Mouse (Mus musculus) intestine, embryonic 14.5 days (tissue): ENCODE measurements at regions not wholly inside any gene's neighbourhood (a gene's known extent, or its start where the extent isn't known, plus 50 kb on each side); places are given as distances from the start of the nearest gene placed in this dataset.

Source experiments
- ATAC-seq: fragments of 200-750 bp; cut with Nextera tagmentation; replicated peaks from 2 replicates; pipeline ENCODE4 v1.8.0; 2017; ENCODE audit warnings: low read depth, moderate number of reproducible peaks, moderate TSS enrichment, moderate library complexity; ENCODE audit not compliant: low FRiP score, low TSS enrichment
- DNase-seq: peaks from one replicate; pipeline ENCODE4 v3.0.0-alpha.2; 2018; ENCODE audit warnings: low spot score
- H3K27ac ChIP-seq: fragments of 300-500 bp; sonication (generic); 2 replicates; pipeline ENCODE4 v1.5.1; 2014; ENCODE audit warnings: low read depth, mild to moderate bottlenecking, control low read depth
- H3K27me3 ChIP-seq: fragments of 300-500 bp; sonication (generic); replicated peaks from 2 replicates; pipeline ENCODE4 v1.6.1; 2014; ENCODE audit warnings: low read length, control low read depth; ENCODE audit not compliant: control insufficient read depth, insufficient read depth
- H3K36me3 ChIP-seq: fragments of 300-500 bp; sonication (generic); 2 replicates; pipeline ENCODE4 v1.6.1; 2014; ENCODE audit warnings: low read length, control low read depth; ENCODE audit not compliant: control insufficient read depth, insufficient read depth
- H3K4me1 ChIP-seq: fragments of 300-500 bp; sonication (generic); replicated peaks from 2 replicates; pipeline ENCODE4 v1.6.1; 2014; ENCODE audit warnings: low read length, control low read depth, mixed read lengths; ENCODE audit not compliant: control insufficient read depth, insufficient read depth
- H3K4me2 ChIP-seq: fragments of 300-500 bp; sonication (generic); 2 replicates; pipeline ENCODE4 v1.6.1; 2014; ENCODE audit warnings: low read length
- H3K4me3 ChIP-seq: fragments of 300-500 bp; sonication (generic); 2 replicates; pipeline ENCODE4 v1.5.1; 2014; ENCODE audit warnings: low read depth, low read length, control low read depth, mixed read lengths
- H3K9ac ChIP-seq: fragments of 300-500 bp; sonication (generic); 2 replicates; pipeline ENCODE4 v1.6.1; 2014; ENCODE audit warnings: mild to moderate bottlenecking, low read length
- H3K9me3 ChIP-seq: fragments of 300-500 bp; sonication (generic); 2 replicates; pipeline ENCODE4 v1.6.1; 2016; ENCODE audit warnings: low read length, control low read depth; ENCODE audit not compliant: control insufficient read depth
- WGBS: fragments of 180-500 bp; shearing (Covaris S2); extraction: QIAGEN DNeasy Blood & Tissue Kit; methylation state at CpG from one replicate; pipeline ENCODE4 v1.1.7; 2014; 5-methylcytosine and 5-hydroxymethylcytosine counted together

GRCm38 (mm10) chr1:185749251-185749650 lies 294.6 kb downstream of the Slc30a10 start:
- Histone ChIP-seq H3K4me1 (no peaks in the 10 kb centered on the region), H3K27ac (no peak overlapping the region), H3K4me2 (no peak overlapping the region), H3K9me3 (no peaks in the 10 kb centered on the region), H3K9ac (no peak overlapping the region), H3K36me3 (no peaks in the 10 kb centered on the region), H3K4me3 (no peak overlapping the region), H3K27me3 (no peaks in the 10 kb centered on the region)
- WGBS, result 71% methylated on average over 2 of the region's 2 CpGs
- ATAC-seq (no peak), DNase-seq (no peak)

GRCm38 (mm10) chr1:185754486-185755290 lies 300.0 kb downstream of the Slc30a10 start:
- H3K9ac ChIP-seq, result no peak overlapping the region
- H3K4me1 ChIP-seq, result no peaks in the 10 kb centered on the region
- ATAC-seq (no peak), DNase-seq (peak; percentile 43)
- 78% methylated on average over 13 of the region's 13 CpGs for WGBS
- H3K9me3 ChIP-seq, result no peaks in the 10 kb centered on the region
- no peaks in the 10 kb centered on the region for H3K27me3 ChIP-seq
- no peaks in the 10 kb centered on the region for H3K36me3 ChIP-seq
- no peak overlapping the region for H3K4me2 ChIP-seq
- H3K27ac ChIP-seq, result no peak overlapping the region
- H3K4me3 ChIP-seq, result no peak overlapping the region

DNA sequence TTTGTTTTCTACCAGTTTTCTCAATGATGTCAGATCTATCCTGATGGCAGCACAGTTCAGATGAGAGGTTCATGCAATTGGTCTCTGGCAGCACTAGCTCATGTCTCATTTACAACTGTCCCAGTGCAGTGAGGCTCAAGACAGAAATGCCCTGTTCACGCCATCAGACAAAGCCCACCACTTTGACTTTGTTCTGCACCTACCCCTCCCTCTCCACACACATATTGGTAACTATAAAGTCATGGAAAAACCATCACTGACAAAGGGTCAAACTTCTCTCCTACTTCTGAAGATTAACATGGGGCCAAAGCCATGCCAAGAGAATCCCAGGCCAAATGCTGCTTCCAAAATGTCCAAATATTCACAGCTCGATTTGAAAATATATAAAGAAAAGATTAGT lies 302.7 kb downstream of the Slc30a10 start:
- H3K27me3 ChIP-seq, result no peaks in the 10 kb centered on the region
- H3K9ac ChIP-seq, result no peak overlapping the region
- H3K9me3 ChIP-seq, result no peaks in the 10 kb centered on the region
- H3K4me3 ChIP-seq, result no peak overlapping the region
- H3K36me3 ChIP-seq, result no peaks in the 10 kb centered on the region
- ATAC-seq, result no peak
- H3K27ac ChIP-seq, result no peak overlapping the region
- H3K4me2 ChIP-seq, result no peak overlapping the region
- peak; percentile 13 for DNase-seq
- H3K4me1 ChIP-seq, result no peaks in the 10 kb centered on the region
- 66% methylated on average over 2 of the region's 2 CpGs for WGBS

DNA sequence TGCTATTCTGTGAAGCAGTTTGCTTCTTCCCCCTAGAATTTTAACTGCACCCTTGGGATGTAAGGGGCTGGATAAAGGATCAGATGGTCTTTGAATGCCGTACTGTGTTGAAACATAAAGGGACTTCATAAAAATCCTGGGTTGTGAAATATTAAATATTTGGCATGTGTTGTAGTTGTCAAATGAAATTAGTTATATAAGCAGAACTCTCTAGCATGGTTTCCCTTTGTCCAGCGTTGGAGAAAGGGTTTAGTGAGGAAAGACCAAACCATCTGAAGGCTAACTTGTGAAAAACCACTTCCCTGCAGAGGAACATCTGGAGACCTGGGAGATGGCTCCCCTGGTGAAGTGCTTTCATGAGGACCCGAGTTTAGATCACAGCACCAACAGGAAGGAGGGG lies 319.6 kb downstream of the Slc30a10 start:
- H3K36me3 ChIP-seq, result no peaks in the 10 kb centered on the region
- WGBS, result 29% methylated on average over 3 of the region's 3 CpGs
- H3K27me3 ChIP-seq, result no peaks in the 10 kb centered on the region
- no peak for ATAC-seq
- H3K4me3 ChIP-seq, result no peak overlapping the region
- H3K9ac ChIP-seq, result no peak overlapping the region
- no peak overlapping the region for H3K4me2 ChIP-seq
- DNase-seq, result no peak
- H3K9me3 ChIP-seq, result no peaks in the 10 kb centered on the region
- H3K4me1 ChIP-seq, result no peaks in the 10 kb centered on the region
- H3K27ac ChIP-seq, result no peak overlapping the region

- ATAC-seq, result no peak
- Histone ChIP-seq H3K9ac (no peak overlapping the region), H3K27ac (no peak overlapping the region), H3K4me3 (no peak overlapping the region), H3K27me3 (no peaks in the 10 kb centered on the region), H3K9me3 (no peaks in the 10 kb centered on the region), H3K4me2 (no peak overlapping the region), H3K36me3 (no peaks in the 10 kb centered on the region), H3K4me1 (0 out of 2 replicates have a peak, but pooled peaks cover 4% of the 10 kb centered on the region)
- WGBS, result 71% methylated on average over 4 of the region's 4 CpGs
- DNase-seq, result no peak
Measured at GRCm38 (mm10) chr1:185779604-185780003, 325.0 kb downstream of the Slc30a10 start.

- Histone ChIP-seq H3K36me3 (no peaks in the 10 kb centered on the region), H3K4me1 (no peaks in the 10 kb centered on the region), H3K9ac (no peak overlapping the region), H3K4me3 (no peak overlapping the region), H3K27me3 (no peaks in the 10 kb centered on the region), H3K9me3 (no peaks in the 10 kb centered on the region), H3K4me2 (no peak overlapping the region), H3K27ac (no peak overlapping the region)
- no peak for ATAC-seq
- 91% methylated on average over 3 of the region's 3 CpGs for WGBS
- no peak for DNase-seq
Measured at GRCm38 (mm10) chr1:185802156-185802555, 315.0 kb downstream of the Lyplal1 start.

GRCm38 (mm10) chr1:185814901-185815300 lies 302.2 kb downstream of the Lyplal1 start:
- Histone ChIP-seq H3K27me3 (no peaks in the 10 kb centered on the region), H3K9me3 (no peaks in the 10 kb centered on the region), H3K27ac (no peak overlapping the region), H3K9ac (no peak overlapping the region), H3K36me3 (no peaks in the 10 kb centered on the region), H3K4me3 (no peak overlapping the region), H3K4me2 (no peak overlapping the region), H3K4me1 (0 out of 2 replicates have a peak, but pooled peaks cover 8% of the 10 kb centered on the region)
- WGBS, result 89% methylated on average over 3 of the region's 3 CpGs
- DNase-seq, result no peak
- no peak for ATAC-seq

- Histone ChIP-seq H3K4me3 (no peak overlapping the region), H3K4me1 (0 out of 2 replicates have a peak, but pooled peaks cover 8% of the 10 kb centered on the region), H3K27ac (no peak overlapping the region), H3K4me2 (no peak overlapping the region), H3K27me3 (no peaks in the 10 kb centered on the region), H3K36me3 (no peaks in the 10 kb centered on the region), H3K9me3 (no peaks in the 10 kb centered on the region), H3K9ac (no peak overlapping the region)
- 21% methylated on average over 5 of the region's 5 CpGs for WGBS
- ATAC-seq (no peak), DNase-seq (no peak)
Measured at GRCm38 (mm10) chr1:185819044-185819443, 298.1 kb downstream of the Lyplal1 start.

- H3K4me2 ChIP-seq, result no peak overlapping the region
- H3K27ac ChIP-seq, result no peak overlapping the region
- no peaks in the 10 kb centered on the region for H3K36me3 ChIP-seq
- ATAC-seq, result no peak
- H3K9me3 ChIP-seq, result no peaks in the 10 kb centered on the region
- WGBS, result 51% methylated on average over 8 of the region's 8 CpGs
- no peaks in the 10 kb centered on the region for H3K27me3 ChIP-seq
- H3K4me3 ChIP-seq, result no peak overlapping the region
- no peak overlapping the region for H3K9ac ChIP-seq
- H3K4me1 ChIP-seq, result 0 out of 2 replicates have a peak, but pooled peaks cover 8% of the 10 kb centered on the region
- no peak for DNase-seq
Measured at GRCm38 (mm10) chr1:185822241-185822640, 294.9 kb downstream of the Lyplal1 start.
